Mouse (Mus musculus): Measurements from ENCODE around the gene Dock1.

Gene Dock1

DNA sequence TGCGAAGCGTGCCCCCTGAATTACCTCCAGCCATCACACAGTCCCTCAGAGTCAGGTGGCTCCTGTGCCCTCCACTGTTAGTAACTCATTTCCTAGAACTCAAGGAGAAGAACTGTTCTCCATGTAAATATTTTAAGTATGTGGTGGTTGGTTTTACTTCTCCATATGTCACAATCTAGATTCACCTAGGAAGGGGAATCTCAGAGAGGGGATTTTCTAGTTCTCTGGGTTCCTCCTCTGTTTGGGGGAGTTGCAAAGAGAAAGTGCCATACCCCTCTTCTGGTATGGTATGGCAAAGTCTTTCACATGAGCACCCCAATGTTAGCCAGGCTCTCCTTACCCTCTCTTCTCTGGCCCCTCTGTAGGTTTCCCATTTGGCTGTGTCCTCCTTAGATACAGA, 525.2 kb downstream of the Dock1 start:
- DNase-seq: no peak

DNA sequence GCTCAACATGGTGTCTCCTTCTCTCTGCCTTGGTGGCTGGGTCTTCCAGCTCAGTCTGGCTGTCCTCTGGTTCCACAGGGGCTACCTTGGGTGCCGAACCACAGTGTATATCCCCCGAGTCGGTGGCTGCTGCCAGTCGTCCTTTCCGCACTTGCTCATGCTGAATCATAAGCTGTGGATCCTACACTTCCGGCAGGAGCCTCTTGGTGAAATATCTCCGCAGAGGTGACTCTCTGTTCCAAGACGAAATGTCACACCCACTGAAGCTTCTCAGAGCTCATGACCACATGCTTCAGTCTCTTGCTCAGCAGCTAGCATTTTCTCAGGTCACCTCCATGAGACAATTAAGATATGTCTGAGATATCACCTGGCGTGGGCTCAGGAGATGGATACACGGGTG, 526.4 kb downstream of the Dock1 start:
- no peak for DNase-seq

DNA sequence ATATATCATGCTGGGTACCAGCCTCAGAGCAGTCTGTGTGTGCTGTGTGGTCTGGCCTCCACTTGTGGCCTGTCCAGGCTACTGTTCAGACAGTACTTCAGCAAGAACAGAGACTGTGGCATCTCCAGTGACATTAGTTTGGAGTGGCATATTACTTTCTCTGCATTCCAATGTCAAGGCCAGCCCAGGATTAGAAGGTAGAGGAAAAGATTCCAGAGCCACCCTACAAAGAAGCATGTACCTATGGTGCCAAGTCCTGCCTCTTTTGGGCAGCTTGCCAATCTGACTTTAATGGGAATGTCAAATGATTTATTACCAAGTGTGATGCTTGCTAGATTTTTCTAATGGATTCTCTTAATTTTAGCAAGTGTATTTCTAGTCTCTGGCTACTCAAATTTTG, 533.5 kb downstream of the Dock1 start:
- no peak for DNase-seq

DNA sequence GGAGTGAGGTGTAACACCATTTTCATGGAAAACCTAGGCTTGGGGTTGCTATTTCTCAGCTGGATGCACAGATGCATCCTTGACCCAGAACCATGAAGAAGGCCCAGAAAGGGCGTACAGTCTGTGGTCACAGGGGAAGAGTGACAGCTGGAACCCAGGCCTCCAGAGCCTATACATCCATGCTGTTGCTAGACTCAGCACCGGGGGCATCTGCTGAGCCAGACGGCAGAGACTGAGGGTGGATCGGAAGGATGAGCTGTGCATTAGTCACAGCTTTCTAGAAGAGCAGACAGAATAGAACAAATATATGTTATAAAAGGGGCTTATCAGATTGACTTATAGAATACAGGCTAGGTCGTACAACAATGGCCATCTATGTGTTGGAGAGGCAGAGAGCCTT, 534.7 kb downstream of the Dock1 start:
- DNase-seq: no peak

DNA sequence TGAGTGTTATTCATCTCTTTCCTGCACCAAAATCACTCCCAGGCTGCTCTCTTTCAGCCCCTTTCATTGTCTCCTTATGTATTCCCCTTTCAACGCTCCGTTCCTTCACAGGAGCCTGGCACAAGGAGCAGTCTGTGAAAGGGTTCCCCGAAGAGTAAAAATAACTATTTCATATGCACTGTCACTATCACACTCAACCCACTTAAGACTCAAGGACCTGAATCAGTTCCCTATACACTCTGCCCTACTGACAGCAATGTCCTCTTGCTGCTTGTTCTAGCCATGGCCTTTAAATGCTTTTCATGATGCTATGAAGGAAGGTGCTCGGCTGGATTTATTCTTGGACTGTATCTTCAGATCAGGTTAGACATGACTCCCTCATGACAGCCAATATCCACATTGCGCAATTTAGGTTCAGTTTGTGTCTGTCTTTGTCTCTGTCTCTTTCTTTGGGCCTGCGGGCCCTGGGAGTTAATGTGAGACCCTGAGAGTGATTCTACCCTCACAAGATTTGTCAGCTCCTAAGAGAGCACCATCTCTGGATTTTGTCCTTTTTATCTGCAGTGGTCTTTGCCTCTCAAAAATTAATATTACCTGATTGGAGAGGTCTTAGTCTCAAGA, 538.6 kb downstream of the Dock1 start:
- no peak for DNase-seq

DNA sequence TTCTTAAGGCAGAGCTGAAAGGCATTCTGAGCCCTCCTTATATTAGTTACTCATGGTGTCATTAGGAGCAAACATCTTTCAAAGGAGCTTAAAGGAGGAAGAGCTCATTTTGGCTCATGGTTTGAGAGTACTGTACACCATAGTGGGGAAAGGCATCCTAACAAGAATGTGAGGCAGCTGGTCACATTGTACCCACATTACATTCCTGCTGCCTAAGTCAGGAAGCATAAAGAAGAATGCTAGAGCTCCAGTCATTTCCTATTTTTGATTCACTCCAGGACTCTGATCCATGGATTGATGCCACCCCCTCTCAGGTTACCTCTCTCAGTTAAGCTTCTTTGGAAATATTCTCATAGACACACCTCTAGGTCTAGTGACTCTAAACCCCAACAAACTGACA, 539.8 kb downstream of the Dock1 start:
- DNase-seq: no peak

DNA sequence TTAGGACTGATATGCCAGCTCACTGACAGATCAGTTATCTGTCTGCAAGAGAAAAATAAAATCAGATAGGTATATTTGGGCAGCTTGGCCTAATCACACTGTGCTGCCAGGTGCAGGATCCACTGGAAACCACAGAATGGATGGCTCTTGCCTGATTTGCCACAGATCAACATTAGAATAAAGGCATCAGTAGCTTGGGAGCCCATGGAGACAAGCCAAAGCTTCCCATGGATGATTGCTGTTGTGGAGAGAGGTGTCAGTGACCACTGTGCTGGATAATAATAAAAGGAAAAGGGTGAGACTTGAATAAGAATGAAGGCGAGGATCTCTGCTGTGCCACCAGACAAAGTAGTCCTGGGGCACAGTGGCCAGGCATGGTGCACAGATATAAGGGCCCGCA, 540.4 kb downstream of the Dock1 start:
- DNase-seq: no peak

DNA sequence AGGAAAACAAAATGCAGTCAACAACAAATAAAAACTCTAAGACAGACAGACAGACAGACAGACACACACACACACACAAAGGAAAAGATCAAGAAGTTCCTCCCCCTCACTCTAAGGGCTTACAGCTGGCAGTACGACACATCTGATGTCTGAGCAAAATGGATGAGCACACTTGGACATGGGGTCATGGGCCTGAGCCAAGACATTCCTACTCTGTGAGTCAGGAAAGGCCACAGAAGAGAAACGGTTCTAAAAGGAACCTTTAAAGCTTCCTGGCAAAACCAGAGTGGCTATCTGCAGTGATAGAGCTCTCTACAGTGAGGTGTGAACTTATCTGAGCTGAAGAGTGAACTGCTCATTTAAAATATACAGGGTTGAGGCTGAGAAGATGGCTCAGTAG, 542.1 kb downstream of the Dock1 start:
- no peak for DNase-seq

DNA sequence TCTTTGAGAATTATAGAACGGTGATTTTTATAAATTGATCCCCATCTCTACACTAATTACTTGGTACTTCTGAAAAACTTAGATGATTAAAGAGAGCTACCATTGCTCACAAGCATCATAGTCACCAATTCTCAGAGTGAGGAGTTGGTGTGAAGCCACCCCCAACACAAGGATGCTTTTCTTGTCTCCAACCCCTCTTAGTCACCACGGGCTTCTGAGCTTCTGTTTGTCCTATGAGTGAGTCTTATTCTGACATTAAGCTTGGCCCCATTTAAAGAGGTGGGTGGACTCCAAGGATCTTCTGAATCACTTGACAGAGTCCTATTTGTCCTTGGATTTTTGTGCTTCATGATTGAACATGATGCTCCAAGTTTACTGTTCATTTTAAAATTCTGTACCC, 551.0 kb downstream of the Dock1 start:
- DNase-seq: no peak
